Comparison of ENCODE assay signal across 8 mouse cellular contexts in genomic region chr17:13006546-13006945, GRCm38 (mm10). TPM values are rescaled to one million over a fixed set of nuclear protein-coding genes. Genes with fewer than 3 reads are reported as not detected.
DNase-seq lines count a peak whose midpoint lies in the region; ATAC-seq and TF ChIP-seq lines count a peak whose summit lies in the region.
"Not testable (repeated sequence)": the region's sequence is repeated elsewhere in the genome, so short reads cannot be mapped to it uniquely, and the experiment has no call there.

Gene Sod2 (plus strand): TSS chr17:13006846.

- not testable (repeated sequence) for H3K36me3 ChIP-seq in forebrain, embryonic 11.5 days (ENCODE audit: control insufficient read depth, insufficient read depth, low read length); heart, adult 2 months (ENCODE audit: control insufficient read depth, insufficient read depth, low read length); liver, embryonic 14.5 days (replicated peaks; ENCODE audit: control insufficient read depth, insufficient read depth, low read depth); midbrain, embryonic 16.5 days (ENCODE audit: control insufficient read depth, insufficient read depth, low read length)
- peaks cover 14% of the 10 kb centered on the region for H3K36me3 ChIP-seq in hindbrain, embryonic 14.5 days (replicated peaks; ENCODE audit: control insufficient read depth, insufficient read depth)

- not testable (repeated sequence) for H3K79me2 ChIP-seq in heart, adult 2 months (replicated peaks; ENCODE audit: control insufficient read depth, insufficient read depth, low read length)

- WGBS in forebrain, embryonic 11.5 days: 86% methylated on average over 2 of the region's 2 CpGs
- 97% methylated on average over 2 of the region's 2 CpGs for WGBS in heart, adult 2 months
- WGBS in hindbrain, embryonic 14.5 days: 90% methylated on average over 2 of the region's 2 CpGs
- 98% methylated on average over 2 of the region's 2 CpGs for WGBS in liver, embryonic 14.5 days (ENCODE audit: insufficient replicate concordance)
- WGBS in midbrain, embryonic 16.5 days: 98% methylated on average over 2 of the region's 2 CpGs

- TF ChIP-seq POLR2A in heart, adult 2 months (IDR thresholded peaks at IDR 0.05; ENCODE audit: insufficient read depth, low read depth, low read length): not testable (repeated sequence)

- H3K4me3 ChIP-seq in forebrain, embryonic 11.5 days (ENCODE audit: low read depth, low read length): peak within 1 kb of the TSS; percentile 77
- peak within 1 kb of the TSS; percentile 81 for H3K4me3 ChIP-seq in heart, adult 2 months
- H3K4me3 ChIP-seq in hindbrain, embryonic 14.5 days (replicated peaks; ENCODE audit: low read length): peak within 1 kb of the TSS; percentile 53
- H3K4me3 ChIP-seq in liver, embryonic 14.5 days (ENCODE audit: insufficient read depth in 1 of 2, low read depth in 2 of 2, low read length in 2 of 2): peak within 1 kb of the TSS; percentile 31 to 85; a peak in 3 of 4 replicates
- peak within 1 kb of the TSS; percentile 91 for H3K4me3 ChIP-seq in midbrain, embryonic 16.5 days (ENCODE audit: low read depth, low read length)

- not testable (repeated sequence) for TF ChIP-seq CTCF in heart, adult 2 months (IDR thresholded peaks at IDR 0.05); liver, embryonic 14.5 days (IDR thresholded peaks at IDR 0.05; ENCODE audit: low read depth)

- H3K9ac ChIP-seq in forebrain, embryonic 11.5 days (ENCODE audit: low read length): peak within 1 kb of the TSS; percentile 67
- peak within 1 kb of the TSS; percentile 64 for H3K9ac ChIP-seq in heart, adult 2 months (ENCODE audit: low read depth, low read length)
- peak within 1 kb of the TSS; percentile 47 for H3K9ac ChIP-seq in hindbrain, embryonic 14.5 days
- peak within 1 kb of the TSS; percentile 51 for H3K9ac ChIP-seq in liver, embryonic 14.5 days (replicated peaks)
- peak within 1 kb of the TSS; percentile 87 for H3K9ac ChIP-seq in midbrain, embryonic 16.5 days (ENCODE audit: low read depth, low read length)

- peak within 1 kb of the TSS; percentile 73 for H3K4me2 ChIP-seq in forebrain, embryonic 11.5 days (ENCODE audit: low read depth, low read length, severe bottlenecking)
- peak within 1 kb of the TSS; percentile 89 for H3K4me2 ChIP-seq in hindbrain, embryonic 14.5 days (replicated peaks)
- peak within 1 kb of the TSS; percentile 79 for H3K4me2 ChIP-seq in liver, embryonic 14.5 days (ENCODE audit: low read depth)
- H3K4me2 ChIP-seq in midbrain, embryonic 16.5 days (ENCODE audit: low read length): peak within 1 kb of the TSS; percentile 82

- TF ChIP-seq EP300 in heart, adult 2 months (IDR thresholded peaks at IDR 0.05; ENCODE audit: insufficient read depth, low read depth, low read length); liver, embryonic 14.5 days (IDR thresholded peaks at IDR 0.05; ENCODE audit: low read depth): not testable (repeated sequence)

- not testable (repeated sequence) for H3K9me3 ChIP-seq in forebrain, embryonic 11.5 days (ENCODE audit: control insufficient read depth, low read length); hindbrain, embryonic 14.5 days (ENCODE audit: control insufficient read depth, low read length); liver, embryonic 14.5 days (ENCODE audit: control insufficient read depth, low read length); midbrain, embryonic 16.5 days (replicated peaks; ENCODE audit: control insufficient read depth, low read length, poor library complexity, severe bottlenecking)

- not testable (repeated sequence) for H3K27ac ChIP-seq in forebrain, embryonic 11.5 days (ENCODE audit: low read depth, low read length); liver, embryonic 14.5 days
- peak within 1 kb of the TSS; percentile 73 for H3K27ac ChIP-seq in heart, adult 2 months
- peak within 1 kb of the TSS; percentile 80 for H3K27ac ChIP-seq in hindbrain, embryonic 14.5 days
- H3K27ac ChIP-seq in midbrain, embryonic 16.5 days (ENCODE audit: low read length): peak within 1 kb of the TSS; percentile 90

- not testable (repeated sequence) for H3K4me1 ChIP-seq in forebrain, embryonic 11.5 days (replicated peaks; ENCODE audit: control insufficient read depth, insufficient read depth, low read length); heart, adult 2 months (ENCODE audit: control insufficient read depth, insufficient read depth, low read length); hindbrain, embryonic 14.5 days (replicated peaks; ENCODE audit: control insufficient read depth, insufficient read depth, low read length)
- H3K4me1 ChIP-seq in liver, embryonic 14.5 days (replicated peaks; ENCODE audit: control insufficient read depth in 2 of 2, insufficient read depth in 2 of 2, low read length in 1 of 2): peaks cover 10 to 16% of the 10 kb centered on the region in 2 experiments
- peaks cover 14% of the 10 kb centered on the region for H3K4me1 ChIP-seq in midbrain, embryonic 16.5 days (ENCODE audit: control insufficient read depth, insufficient read depth, low read length)

- not testable (repeated sequence) for ATAC-seq in forebrain, embryonic 11.5 days (replicated peaks; ENCODE audit: low FRiP score); hindbrain, embryonic 14.5 days (ENCODE audit: low FRiP score); liver, embryonic 14.5 days (ENCODE audit: insufficient read depth); midbrain, embryonic 16.5 days

- intact Hi-C loops in heart, adult 2 months (cut with DNase I): not testable (repeated sequence)

- DNase-seq in adrenal gland, postnatal 14 days; forebrain, embryonic 11.5 days (ENCODE audit: low spot score); heart, adult 2 months; hindbrain, embryonic 14.5 days (ENCODE audit: low spot score); layer of hippocampus, postnatal 25 days (ENCODE audit: extremely low spot score in 1 of 2, low spot score in 1 of 2); liver, embryonic 14.5 days (ENCODE audit: low read depth in 3 of 3, low spot score in 3 of 3); urinary bladder, adult 2 months (ENCODE audit: low spot score): not testable (repeated sequence)

- H3K27me3 ChIP-seq in forebrain, embryonic 11.5 days (ENCODE audit: control insufficient read depth, insufficient read depth, low read length); heart, adult 2 months (ENCODE audit: control insufficient read depth, insufficient read depth, low read length); hindbrain, embryonic 14.5 days (ENCODE audit: control insufficient read depth, insufficient read depth, low read length); liver, embryonic 14.5 days (ENCODE audit: control insufficient read depth, insufficient read depth, low read length); midbrain, embryonic 16.5 days (ENCODE audit: control insufficient read depth, insufficient read depth, low read depth, low read length): not testable (repeated sequence)

RNA-seq across cellular contexts. Expression of gene Sod2, which starts in this region (rescaled TPM):
- total RNA-seq in adrenal gland, postnatal 14 days (2021): 674 and 682 TPM in 2 replicates
- polyA plus RNA-seq in forebrain, embryonic 11.5 days (2014; fragmentation: Nextera tagmentation; extraction: Ambion mirVana): 107 and 115 TPM in 2 replicates
- total RNA-seq in heart, adult 2 months (2021): 1,000 to 10,000 TPM in 1 of 2 experiments, 100 to 1,000 TPM in 1; 961 to 1,111 TPM
- 895 and 1,105 TPM in 2 replicates for polyA plus RNA-seq in heart, adult 2 months (2012; rRNA removed)
- 163 and 172 TPM in 2 replicates for polyA plus RNA-seq in hindbrain, embryonic 14.5 days (2014; fragmentation: Nextera tagmentation; extraction: Ambion mirVana)
- total RNA-seq in layer of hippocampus, postnatal 25 days (2021): 100 to 1,000 TPM; 243 to 274 TPM
- polyA plus RNA-seq in liver, embryonic 14.5 days (2012; rRNA removed): 40.4 and 105 TPM in 2 replicates
- polyA plus RNA-seq in liver, embryonic 14.5 days (2014; fragmentation: Nextera tagmentation; extraction: Ambion mirVana): 135 and 136 TPM in 2 replicates
- polyA plus RNA-seq in midbrain, embryonic 16.5 days (2015; fragmentation: Nextera tagmentation; extraction: Ambion mirVana): 111 and 118 TPM in 2 replicates
- polyA plus RNA-seq in urinary bladder, adult 2 months (2012; rRNA removed): 172 and 204 TPM in 2 replicates
